Mouse (Mus musculus) macrophage (primary cell): ENCODE measurements around the gene Itpkc. TPM values are rescaled to one million over a fixed set of nuclear protein-coding genes. Genes with fewer than 3 reads are reported as not detected.

Experiments
- H3K27ac ChIP-seq: fragments of 350-480 bp; formaldehyde crosslinking; 2 replicates; pipeline ENCODE4 v1.9.0; 2021
- H3K36me3 ChIP-seq: fragments of 350-480 bp; formaldehyde crosslinking; 2 replicates; pipeline ENCODE4 v1.9.0; 2021; ENCODE audit errors: inconsistent target
- H3K4me3 ChIP-seq: fragments of 350-480 bp; formaldehyde crosslinking; 2 replicates; pipeline ENCODE4 v1.9.0; 2021; ENCODE audit errors: inconsistent target
- H3K79me2 ChIP-seq: fragments of 350-480 bp; formaldehyde crosslinking; 2 replicates; pipeline ENCODE4 v1.9.0; 2021; ENCODE audit errors: inconsistent target
- WGBS: methylation state at CpG from one replicate; pipeline ENCODE4 v1.1.7; 2026; ENCODE audit warnings: inconsistent platforms; ENCODE audit not compliant: missing documents; 5-methylcytosine and 5-hydroxymethylcytosine counted together
- polyA plus RNA-seq: library from polyadenylated mRNA; stranded (reverse); fragments of 250-400 nt; gene quantifications from 3 replicates; pipeline ENCODE4 v1.2.4, GENCODE M21; 2018; ENCODE audit warnings: inconsistent platforms

The Itpkc gene
- polyA plus RNA-seq, 1 experiment from 2014 or later, result 4.0 TPM

DNA sequence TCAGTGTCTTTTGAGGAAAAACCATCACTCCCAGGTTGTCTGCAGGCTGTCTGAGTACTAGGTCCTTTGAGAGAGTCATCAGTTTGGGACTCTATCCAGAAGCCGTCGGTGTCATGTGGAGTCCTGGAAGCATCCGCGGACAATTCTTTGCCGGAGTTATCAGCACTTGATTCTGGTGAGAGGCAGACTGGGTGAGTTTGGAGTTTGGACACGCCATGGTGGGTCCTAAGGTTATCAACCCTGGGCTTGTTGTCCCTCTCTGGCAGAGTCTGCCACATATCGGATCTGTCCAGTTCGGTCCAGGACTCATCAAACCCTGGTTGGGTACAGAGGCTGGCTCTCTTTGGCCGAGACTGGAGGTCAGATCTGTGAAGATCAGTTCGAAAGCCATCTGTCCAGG, 785 bp downstream of the Itpkc start:
- Histone ChIP-seq H3K79me2 (peaks cover 49% of the 10 kb centered on the region), H3K27ac (peak overlapping the region; percentile 21; the same call in 1 of the 2 replicates), H3K36me3 (no peaks in the 10 kb centered on the region), H3K4me3 (peak overlapping the region; percentile 63)
- 23% methylated on average over 10 of the region's 10 CpGs for WGBS

DNA sequence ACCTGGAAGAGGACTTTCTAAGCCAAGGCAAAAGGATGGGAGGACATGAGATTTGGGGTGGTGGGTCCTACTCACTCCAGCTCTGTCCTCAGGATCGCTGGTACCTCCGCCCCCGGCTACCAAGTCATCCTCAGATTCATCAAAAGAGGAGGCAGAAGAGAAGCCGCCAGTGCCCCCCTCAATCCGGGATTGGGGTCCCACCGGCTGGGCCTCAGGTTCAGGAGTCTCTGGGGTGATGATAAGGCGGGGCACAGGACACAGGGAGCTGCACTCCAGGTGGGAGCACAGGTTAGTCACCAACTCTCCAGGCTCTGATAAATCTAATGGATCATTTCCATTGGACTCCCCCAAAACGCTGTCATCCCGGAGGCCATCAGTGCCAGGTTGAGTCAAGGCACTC, 1.2 kb downstream of the Itpkc start:
- H3K36me3 ChIP-seq, result no peaks in the 10 kb centered on the region
- 75% methylated on average over 9 of the region's 9 CpGs for WGBS
- H3K4me3 ChIP-seq, result peak overlapping the region; percentile 63
- H3K79me2 ChIP-seq, result peaks cover 52% of the 10 kb centered on the region
- no peak overlapping the region for H3K27ac ChIP-seq

DNA sequence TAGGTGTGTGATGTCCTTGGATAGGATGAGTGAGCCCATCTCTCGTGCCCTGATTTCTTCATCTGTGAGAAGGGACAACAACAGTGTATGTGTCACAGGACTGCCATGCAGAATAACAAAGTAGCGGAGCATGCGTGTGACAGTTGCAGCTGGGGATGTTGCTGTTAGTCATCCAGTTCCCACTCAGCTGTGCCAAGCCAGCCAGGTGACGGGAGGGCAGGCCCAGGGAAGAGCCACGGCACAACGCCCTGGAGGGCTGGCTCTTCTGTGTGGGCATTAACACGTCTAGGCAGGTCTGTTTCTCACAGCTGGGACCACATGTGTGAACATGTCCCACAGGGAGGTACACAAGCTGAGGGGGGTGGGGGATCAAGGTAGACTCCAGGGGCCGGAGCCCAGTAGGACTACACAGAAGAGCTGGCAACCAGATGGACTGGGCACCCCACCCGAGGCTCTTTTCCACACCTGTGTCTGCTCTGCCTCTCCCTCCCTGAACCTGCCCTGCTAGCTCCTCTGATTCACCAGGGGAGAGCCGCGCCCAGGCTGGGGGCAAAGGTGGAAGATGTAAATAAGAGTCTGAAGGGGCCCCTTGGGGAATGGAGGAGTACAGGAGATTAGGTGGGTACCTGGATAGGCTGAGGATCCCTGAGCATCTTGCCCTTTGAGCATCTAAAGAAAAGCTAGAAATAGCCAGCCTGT, 3.4 kb downstream of the Itpkc start:
- 96% methylated on average over 11 of the region's 11 CpGs for WGBS
- H3K27ac ChIP-seq, result no peak overlapping the region
- no peak overlapping the region for H3K4me3 ChIP-seq

DNA sequence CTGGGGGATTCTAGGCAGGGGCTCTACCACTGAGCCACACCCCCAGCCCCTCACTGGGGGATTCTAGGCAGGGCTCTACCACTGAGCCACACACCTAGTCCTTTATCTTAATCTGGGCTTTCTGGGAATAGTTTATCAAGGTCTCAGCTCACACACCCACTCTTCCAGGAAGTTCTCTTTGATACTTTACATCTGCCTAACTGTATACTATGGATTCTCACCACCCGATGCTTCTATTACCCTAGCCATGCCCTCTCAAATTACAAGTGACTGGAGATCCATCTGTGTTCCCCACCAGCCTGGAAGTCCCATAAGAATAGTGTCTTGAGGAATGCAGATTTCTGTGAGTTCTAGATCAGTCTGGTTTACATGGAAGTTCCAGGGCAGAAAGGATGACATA, 5.9 kb downstream of the Itpkc start:
- Histone ChIP-seq H3K79me2 (peaks cover 56% of the 10 kb centered on the region), H3K4me3 (no peak overlapping the region), H3K36me3 (peaks cover 19% of the 10 kb centered on the region; the same call in 1 of the 2 replicates), H3K27ac (no peak overlapping the region)
- 100% methylated on average over 1 of the region's 1 CpGs for WGBS

More for the DNA sequence above, 3.4 kb downstream of the Itpkc start:
- Histone ChIP-seq H3K79me2 (peaks cover 61% of the 10 kb centered on the region), H3K36me3 (peaks cover under 1% of the 10 kb centered on the region; the same call in 1 of the 2 replicates)

DNA sequence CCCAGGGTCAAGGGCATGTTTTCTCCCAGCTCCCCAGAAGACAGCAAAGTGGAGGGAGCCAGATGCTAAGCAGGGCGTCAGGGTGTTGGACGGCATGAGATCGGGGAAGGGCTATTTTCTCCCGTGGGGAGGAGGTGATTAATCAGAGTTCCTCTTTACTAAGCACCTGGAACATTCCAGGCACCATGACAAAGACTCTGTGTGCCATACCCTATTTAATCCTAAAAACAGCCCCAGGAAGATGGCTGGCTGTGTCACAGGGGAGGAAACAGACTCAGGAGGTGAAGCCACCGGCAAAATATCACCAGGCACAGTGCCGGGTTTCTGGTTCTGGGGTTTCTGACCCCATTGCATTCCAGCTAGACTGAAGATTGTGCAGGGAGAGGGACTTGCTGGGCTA, 6.5 kb downstream of the Itpkc start:
- Histone ChIP-seq H3K4me3 (no peak overlapping the region), H3K36me3 (peaks cover 22% of the 10 kb centered on the region), H3K27ac (no peak overlapping the region), H3K79me2 (peaks cover 50% of the 10 kb centered on the region)
- WGBS, result 82% methylated on average over 6 of the region's 6 CpGs

DNA sequence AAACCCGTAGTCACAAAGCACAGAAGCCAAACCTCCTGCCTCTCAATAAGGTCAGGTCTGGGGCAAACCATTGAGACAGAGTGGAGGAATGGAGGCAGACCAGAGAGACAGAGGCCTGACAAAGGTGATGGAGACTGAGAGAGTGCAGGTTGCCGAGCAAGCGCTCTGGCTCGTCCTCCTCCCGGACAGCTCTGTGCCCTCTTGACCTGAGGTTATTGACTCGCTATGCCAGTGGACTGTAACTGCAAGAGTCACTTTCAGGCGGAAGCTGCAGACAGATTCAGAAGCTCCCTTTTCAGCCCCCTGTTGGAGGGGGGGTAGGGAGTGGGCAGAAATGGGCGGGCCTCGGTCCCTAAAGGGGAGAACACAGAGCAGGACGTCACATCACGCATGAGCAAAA, 8.5 kb downstream of the Itpkc start:
- WGBS, result 96% methylated on average over 11 of the region's 11 CpGs
- Histone ChIP-seq H3K36me3 (peaks cover 29% of the 10 kb centered on the region), H3K79me2 (peaks cover 30% of the 10 kb centered on the region; the same call in 1 of the 2 replicates), H3K27ac (no peak overlapping the region), H3K4me3 (no peak overlapping the region)

DNA sequence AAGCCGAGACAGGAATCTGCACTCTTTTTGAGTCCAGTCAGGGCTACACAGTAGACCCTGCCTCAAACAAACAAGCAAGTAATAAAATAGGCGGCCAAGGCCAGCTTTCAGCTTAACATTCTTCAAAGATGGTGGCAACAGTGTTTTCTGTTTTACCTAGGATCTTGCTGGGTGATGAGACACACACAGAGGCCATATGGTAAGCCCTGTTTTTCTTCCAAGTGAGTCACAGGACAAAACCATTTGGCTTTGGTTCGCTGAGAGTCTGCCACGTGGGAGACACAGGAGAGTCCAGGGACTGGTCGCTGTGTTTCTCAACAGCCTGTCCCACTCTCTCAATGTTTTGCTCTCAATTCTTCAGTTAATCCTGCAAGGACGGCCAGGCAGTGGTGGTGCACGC, 9.9 kb downstream of the Itpkc start:
- Histone ChIP-seq H3K79me2 (peaks cover 18% of the 10 kb centered on the region; the same call in 1 of the 2 replicates), H3K27ac (no peak overlapping the region), H3K36me3 (peaks cover 38% of the 10 kb centered on the region), H3K4me3 (no peak overlapping the region)
- WGBS, result 88% methylated on average over 7 of the region's 7 CpGs

DNA sequence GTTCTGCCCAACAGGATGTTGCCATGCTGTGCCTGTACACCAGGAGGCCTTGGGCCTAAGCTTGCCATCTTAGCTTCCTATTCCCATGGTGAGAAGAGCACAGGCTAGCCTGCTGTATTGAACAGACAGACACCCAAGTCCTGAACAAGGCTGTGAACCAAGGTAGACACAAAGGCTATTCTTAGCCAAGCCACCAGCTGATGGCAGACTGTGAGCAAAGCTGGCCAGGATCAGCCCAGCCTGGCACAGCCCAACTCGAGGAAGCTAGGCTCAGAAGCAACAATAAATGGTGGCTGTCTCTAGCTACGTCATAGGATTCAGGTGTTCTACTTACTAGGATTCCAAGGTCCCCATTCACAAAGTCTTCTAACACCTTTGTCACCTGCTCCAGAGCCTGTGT, 15.8 kb downstream of the Itpkc start:
- Histone ChIP-seq H3K27ac (no peak overlapping the region), H3K79me2 (no peaks in the 10 kb centered on the region), H3K4me3 (no peak overlapping the region), H3K36me3 (peaks cover 52% of the 10 kb centered on the region)
- WGBS, result 94% methylated on average over 2 of the region's 2 CpGs

DNA sequence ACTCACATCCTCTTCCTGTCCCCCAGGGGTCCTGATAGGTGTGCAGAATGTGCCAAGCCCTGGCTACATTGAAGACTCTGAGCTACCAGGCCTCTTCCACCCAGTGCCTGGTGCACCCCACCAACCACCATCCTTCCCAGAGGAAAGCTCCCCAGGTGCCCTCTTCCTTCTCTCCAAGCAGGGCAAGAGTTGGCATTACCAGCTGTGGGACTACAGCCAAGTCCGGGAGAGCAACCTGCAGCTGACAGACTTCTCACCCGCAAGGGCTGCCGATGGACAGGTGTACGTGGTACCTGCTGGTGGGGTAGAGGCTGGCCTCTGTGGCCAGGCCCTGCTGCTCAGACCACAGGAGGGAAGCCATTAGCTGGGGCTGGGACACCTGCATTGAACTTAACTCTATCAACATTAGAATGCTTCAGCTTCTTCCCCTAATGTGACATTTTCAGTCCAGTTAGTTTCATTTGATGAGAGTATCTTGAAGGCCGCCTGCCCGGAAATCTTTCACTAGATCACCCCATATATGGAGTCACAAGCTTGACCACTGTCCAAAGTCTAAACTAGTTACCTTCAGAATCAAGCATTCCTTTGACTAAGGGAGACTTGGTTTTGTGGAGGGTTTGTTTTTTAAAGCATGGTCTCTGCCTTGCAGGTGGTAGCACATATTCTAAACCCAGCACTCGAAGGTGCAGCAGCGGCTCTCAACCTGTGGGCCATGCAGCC, 24.6 kb downstream of the Itpkc start:
- peaks cover 26% of the 10 kb centered on the region; the same call in 1 of the 2 replicates for H3K36me3 ChIP-seq
- no peaks in the 10 kb centered on the region for H3K79me2 ChIP-seq
- no peak overlapping the region for H3K27ac ChIP-seq
- no peak overlapping the region for H3K4me3 ChIP-seq
- 95% methylated on average over 8 of the region's 8 CpGs for WGBS

DNA sequence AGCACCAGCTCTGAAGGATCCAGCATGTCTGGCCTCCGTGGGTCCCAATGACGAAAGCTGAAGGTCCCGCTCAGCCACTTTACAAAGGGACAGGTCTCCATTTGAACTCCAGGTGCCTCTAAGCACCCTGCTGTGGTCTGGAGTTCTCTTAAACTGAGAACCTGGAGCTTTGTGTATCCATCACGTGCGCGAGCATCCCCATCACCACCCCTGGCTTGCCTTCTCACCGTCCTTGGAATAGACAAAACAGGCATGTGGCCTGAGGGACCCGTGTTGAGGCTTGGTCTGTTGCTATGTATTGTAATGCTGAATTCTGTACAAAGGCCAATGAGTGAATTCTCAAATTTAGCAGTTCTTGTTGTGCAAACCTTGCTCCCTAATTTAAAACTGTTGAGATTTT, 29.7 kb downstream of the Itpkc start:
- 93% methylated on average over 8 of the region's 8 CpGs for WGBS
- Histone ChIP-seq H3K79me2 (peaks cover 19% of the 10 kb centered on the region), H3K27ac (peak overlapping the region; percentile 96), H3K36me3 (peaks cover 13% of the 10 kb centered on the region; the same call in 1 of the 2 replicates), H3K4me3 (no peak overlapping the region)

DNA sequence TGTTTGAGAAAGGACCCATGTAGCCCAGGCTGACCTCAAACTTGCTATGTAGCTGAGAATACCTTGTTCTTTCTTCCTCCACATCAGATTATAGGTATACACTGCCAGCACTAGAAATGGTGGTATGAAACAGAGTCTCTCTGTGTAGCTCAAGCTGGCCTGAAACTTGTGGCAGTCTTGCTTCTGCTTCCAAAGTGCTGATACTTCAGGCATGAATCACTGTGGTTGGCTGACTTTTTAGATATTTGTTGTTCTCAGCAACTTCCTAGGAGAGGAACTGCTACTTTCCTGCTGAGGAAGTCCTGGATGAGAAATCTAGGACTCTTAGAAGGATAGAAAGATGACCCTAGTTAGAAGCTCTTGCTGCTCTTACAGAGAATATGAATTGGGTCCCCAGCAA, 30.1 kb downstream of the Itpkc start:
- Histone ChIP-seq H3K79me2 (peaks cover 23% of the 10 kb centered on the region), H3K36me3 (peaks cover 13% of the 10 kb centered on the region), H3K27ac (peak overlapping the region; percentile 96), H3K4me3 (no peak overlapping the region)

DNA sequence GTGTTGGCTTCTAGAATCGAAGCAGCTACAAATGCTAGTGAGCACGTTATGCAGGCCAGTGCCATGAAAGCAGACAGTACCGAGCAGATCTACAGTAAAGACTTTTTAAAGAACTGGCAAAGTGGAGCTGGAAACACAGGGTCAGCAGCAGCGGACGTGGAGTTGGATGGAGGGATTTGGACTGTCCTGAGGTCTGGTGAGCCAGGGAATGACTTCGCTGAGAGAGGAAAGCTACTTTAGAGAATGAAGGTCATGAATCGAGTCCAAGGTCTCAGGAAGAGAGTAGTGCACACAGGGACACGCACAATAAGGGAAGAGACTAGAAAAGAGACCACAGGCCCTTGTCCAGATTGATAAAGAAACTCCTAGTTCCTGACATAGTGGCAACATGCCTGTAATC, 30.8 kb downstream of the Itpkc start:
- WGBS, result 94% methylated on average over 8 of the region's 8 CpGs
- Histone ChIP-seq H3K4me3 (no peak overlapping the region), H3K36me3 (peaks cover 14% of the 10 kb centered on the region), H3K27ac (peak overlapping the region; percentile 96), H3K79me2 (peaks cover 30% of the 10 kb centered on the region)

DNA sequence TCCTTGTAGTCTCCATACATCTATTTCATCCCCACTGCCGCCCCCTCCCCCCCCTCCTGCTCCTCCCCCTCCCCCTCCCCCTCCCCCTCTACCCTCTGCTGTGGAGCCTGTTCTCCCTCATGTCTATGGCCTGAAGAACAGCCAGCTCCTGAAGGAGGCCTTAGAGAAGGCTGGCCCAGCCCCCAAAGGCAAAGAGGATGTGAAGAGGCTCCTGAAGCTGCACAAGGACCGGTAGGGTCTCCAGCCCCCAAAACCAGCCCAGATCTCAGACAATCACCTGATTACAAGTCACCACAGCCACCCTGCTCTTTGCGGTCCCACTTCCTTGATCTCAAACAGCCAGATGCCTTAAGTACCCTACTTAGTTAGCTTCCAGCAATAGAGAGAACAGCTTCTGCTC, 31.3 kb downstream of the Itpkc start:
- 95% methylated on average over 2 of the region's 3 CpGs for WGBS
- Histone ChIP-seq H3K79me2 (peaks cover 35% of the 10 kb centered on the region), H3K27ac (peak overlapping the region; percentile 96)

DNA sequence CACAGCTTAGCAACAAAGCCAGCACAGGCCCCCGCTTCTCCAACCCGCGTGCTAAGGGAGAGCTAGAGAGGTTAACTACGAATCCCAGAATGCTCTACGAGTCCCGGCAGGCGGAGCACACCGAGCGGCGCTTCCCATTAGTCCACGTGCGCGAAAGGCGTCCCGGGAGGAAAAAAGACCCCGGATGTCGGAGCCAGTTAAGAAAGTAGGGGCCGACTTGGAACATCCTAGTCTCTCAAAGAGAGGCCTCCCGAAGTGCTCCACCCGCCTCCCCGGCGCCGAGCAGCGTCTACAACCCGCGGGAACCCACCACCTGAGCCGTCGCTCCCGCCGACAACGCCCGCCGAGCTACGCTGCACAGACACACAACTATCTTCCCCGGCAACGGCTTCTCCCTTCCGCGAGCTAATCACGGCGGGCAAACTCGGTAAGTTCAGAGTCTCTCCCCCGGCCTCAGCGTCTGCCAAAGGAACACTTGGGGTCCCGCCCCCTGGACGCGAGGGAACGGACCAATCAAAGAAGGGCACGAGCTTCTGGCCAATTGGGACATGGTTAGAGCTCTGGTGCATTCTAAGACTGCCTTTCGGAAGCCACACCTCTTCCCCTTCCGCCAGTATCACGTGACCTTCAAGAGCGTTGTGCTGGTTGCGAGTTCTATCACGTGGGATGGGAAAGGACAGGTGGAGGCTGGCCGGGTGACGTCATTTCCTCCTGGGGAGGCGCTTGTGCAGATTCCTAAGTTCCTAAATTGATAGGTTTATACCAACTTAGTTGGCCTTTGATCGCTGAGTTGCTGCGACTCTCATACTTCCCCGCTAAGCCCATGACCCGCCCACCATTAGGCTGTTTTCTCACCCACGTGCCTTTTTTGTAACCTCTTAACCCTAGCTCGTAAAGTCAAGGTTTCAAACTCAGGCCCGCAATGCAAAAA, 32.5 kb downstream of the Itpkc start, which contains the start of the genes BC024978 and Snrpa:
BC024978 (plus strand) TSS at position 101 of the 931 bp plus-strand sequence.
Snrpa (minus strand) TSS at position 591 of the 931 bp plus-strand sequence.
- peaks cover 30% of the 10 kb centered on the region for H3K36me3 ChIP-seq

More for the DNA sequence above, 31.3 kb downstream of the Itpkc start:
- Histone ChIP-seq H3K36me3 (peaks cover 19% of the 10 kb centered on the region), H3K4me3 (no peak overlapping the region)

More for the DNA sequence above, 32.5 kb downstream of the Itpkc start, which contains the start of the genes BC024978 and Snrpa:
- Histone ChIP-seq H3K27ac (peak within 1 kb of the TSS; percentile 96), H3K79me2 (peaks cover 47% of the 10 kb centered on the region), H3K4me3 (peak within 1 kb of the TSS; percentile 54)
- WGBS, result under 1% methylated on average over 64 of the region's 64 CpGs
